Mouse (Mus musculus): Measurements from ENCODE around the gene Ndufb4. TPM values are rescaled to one million over a fixed set of nuclear protein-coding genes. Genes with fewer than 3 reads are reported as not detected.

Gene Ndufb4
- polyA plus RNA-seq, 1 experiment from 2014 or later = 71.7 TPM

DNA sequence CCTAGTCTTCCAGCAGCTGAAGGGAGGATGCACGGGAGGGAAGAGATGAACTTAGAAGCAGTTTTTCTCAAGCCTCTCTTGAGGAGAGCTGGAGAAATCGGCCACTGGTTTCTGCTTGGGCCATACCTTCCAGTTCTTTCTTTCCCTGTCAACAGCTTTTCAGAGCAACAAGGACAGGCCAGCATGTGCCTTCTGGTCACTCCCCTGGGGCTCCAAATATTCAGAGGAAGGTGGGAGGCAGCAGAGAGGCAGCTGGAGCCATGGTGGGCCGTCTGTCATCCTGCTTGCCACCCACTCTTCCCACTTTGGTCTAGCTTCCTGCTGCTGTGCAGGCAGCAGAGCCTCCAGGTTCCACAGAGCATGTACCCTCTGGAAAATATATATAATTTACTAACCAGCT lies 36.6 kb downstream of the Ndufb4 start:
- Histone ChIP-seq H3K36me3 (no peaks in the 10 kb centered on the region), H3K27me3 (replicated peaks) (no peaks in the 10 kb centered on the region), H3K4me1 (replicated peaks) (0 out of 2 replicates have a peak, but pooled peaks cover 4% of the 10 kb centered on the region), H3K9ac (no peak overlapping the region), H3K27ac (no peak overlapping the region), H3K9me3 (no peaks in the 10 kb centered on the region), H3K4me3 (replicated peaks) (no peak overlapping the region), H3K4me2 (replicated peaks) (no peak overlapping the region)
- ATAC-seq = no peak
- 34% methylated on average over 3 of the region's 3 CpGs for WGBS

DNA sequence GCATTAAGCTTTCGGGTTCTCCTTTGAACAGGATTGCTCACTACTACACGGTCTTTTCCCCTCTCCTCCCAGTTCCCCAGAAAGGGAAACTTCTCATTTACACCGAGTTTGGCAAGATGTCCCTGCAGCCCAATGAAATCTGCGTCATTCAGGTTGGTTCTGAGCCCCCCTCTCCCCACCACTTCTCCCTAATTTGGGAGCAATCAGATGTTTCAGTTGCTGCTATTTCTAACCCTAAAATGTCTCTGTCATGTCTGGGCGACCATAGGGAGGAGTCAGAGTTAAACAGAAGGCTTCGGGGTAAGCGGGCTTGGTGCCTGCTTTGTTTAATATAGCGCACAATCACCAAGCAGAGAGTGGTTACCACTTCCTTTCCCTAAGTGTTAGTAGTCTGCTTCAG lies 38.1 kb downstream of the Ndufb4 start:
- Histone ChIP-seq H3K36me3 (no peaks in the 10 kb centered on the region), H3K4me1 (replicated peaks) (0 out of 2 replicates have a peak, but pooled peaks cover 4% of the 10 kb centered on the region), H3K9me3 (no peaks in the 10 kb centered on the region), H3K9ac (no peak overlapping the region), H3K27ac (no peak overlapping the region), H3K27me3 (replicated peaks) (no peaks in the 10 kb centered on the region), H3K4me3 (replicated peaks) (no peak overlapping the region), H3K4me2 (replicated peaks) (no peak overlapping the region)
- WGBS = 68% methylated on average over 8 of the region's 8 CpGs
- ATAC-seq = no peak

DNA sequence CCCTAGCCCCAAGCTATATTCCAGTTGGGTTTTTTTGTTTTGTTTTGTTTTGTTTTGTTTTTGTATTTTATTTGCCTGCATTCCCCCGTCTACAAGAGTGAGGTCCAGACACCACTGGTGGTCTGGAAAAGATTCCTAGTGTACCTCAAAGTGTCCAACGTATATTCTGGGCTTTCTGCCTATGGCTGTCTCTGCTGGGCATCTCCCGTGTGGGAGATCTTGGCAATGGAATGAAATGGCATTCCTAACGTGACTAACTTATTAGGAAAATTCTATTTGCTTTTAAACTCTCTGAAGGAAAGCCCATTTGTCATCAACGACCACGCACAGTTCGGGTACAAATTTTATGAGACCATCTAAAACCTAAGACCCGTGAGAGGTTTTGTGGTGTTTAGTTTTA lies 38.8 kb downstream of the Ndufb4 start:
- no peak for ATAC-seq

DNA sequence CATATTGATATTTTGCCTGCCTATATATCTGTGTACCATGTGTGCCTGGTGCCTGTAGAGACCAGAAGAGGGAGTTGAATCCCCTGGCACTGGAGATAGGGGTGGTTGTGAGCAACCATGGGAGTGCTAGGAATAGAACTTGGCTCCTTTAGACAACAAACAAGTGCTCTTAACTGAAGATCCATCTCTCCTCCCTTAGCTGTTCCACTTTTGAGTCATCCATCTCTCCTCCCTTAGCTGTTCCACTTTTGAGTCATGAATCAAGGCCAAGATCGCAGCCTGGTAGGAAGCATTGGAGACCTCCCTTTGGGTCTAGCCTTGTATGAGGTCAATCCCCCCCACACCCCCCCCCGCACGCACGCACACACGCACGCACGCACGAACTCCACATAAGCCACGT lies 39.7 kb downstream of the Ndufb4 start:
- no peak overlapping the region for H3K4me2 ChIP-seq (replicated peaks)
- no peaks in the 10 kb centered on the region for H3K36me3 ChIP-seq
- WGBS = 90% methylated on average over 9 of the region's 9 CpGs
- ATAC-seq = no peak
- H3K9ac ChIP-seq = no peak overlapping the region
- no peaks in the 10 kb centered on the region for H3K9me3 ChIP-seq
- no peak overlapping the region for H3K4me3 ChIP-seq (replicated peaks)
- H3K27me3 ChIP-seq (replicated peaks) = no peaks in the 10 kb centered on the region
- H3K4me1 ChIP-seq (replicated peaks) = 0 out of 2 replicates have a peak, but pooled peaks cover 4% of the 10 kb centered on the region
- H3K27ac ChIP-seq = no peak overlapping the region

More for the DNA sequence above, 38.8 kb downstream of the Ndufb4 start:
- no peaks in the 10 kb centered on the region for H3K27me3 ChIP-seq (replicated peaks)
- no peak overlapping the region for H3K9ac ChIP-seq
- no peak overlapping the region for H3K27ac ChIP-seq
- no peaks in the 10 kb centered on the region for H3K9me3 ChIP-seq
- H3K4me1 ChIP-seq (replicated peaks) = 0 out of 2 replicates have a peak, but pooled peaks cover 4% of the 10 kb centered on the region
- no peak overlapping the region for H3K4me3 ChIP-seq (replicated peaks)
- WGBS = 57% methylated on average over 8 of the region's 8 CpGs
- no peaks in the 10 kb centered on the region for H3K36me3 ChIP-seq
- H3K4me2 ChIP-seq (replicated peaks) = no peak overlapping the region

DNA sequence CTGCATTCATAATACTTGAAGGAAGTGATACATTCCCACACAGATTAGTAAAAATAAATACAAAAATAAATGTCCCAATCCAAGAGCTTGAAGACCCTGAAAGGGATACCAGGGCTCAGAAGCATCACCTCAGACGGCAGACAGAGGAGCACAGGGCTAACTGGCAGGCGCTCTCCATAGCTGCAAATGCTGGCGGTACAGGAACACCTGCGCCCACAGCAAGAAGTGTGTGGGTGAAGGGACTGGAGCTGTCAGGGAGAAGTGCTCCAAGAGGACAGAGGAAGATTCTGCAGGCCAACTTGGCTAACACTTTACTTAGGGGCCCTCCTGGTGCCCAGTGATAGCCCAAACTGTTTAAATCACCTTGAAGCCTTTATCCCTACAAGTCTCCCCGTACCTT lies 42.2 kb downstream of the Ndufb4 start:
- Histone ChIP-seq H3K4me1 (replicated peaks) (no peaks in the 10 kb centered on the region), H3K9ac (no peak overlapping the region), H3K36me3 (no peaks in the 10 kb centered on the region), H3K27ac (no peak overlapping the region), H3K4me2 (replicated peaks) (no peak overlapping the region), H3K27me3 (replicated peaks) (no peaks in the 10 kb centered on the region), H3K4me3 (replicated peaks) (no peak overlapping the region), H3K9me3 (no peaks in the 10 kb centered on the region)
- 92% methylated on average over 5 of the region's 5 CpGs for WGBS
- ATAC-seq = no peak

DNA sequence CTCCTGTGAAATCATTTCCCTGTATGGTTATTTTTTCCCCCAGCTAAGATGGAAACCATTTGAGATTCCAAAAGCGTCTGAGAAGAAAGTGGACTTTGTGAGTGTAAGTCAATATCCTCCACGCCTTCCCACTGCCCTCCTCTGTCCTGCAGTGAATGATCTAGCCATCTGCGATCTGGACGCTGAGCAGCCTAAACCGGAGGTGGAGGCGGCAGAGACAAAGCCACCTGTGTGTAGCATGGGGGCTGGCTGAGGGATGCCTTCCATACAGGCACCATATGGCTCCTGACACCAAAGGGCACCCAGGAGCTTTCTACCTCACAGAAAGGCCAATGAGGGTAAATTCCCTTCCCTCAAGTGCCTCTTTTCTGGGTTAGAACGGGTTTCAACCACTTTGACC lies 43.2 kb downstream of the Ndufb4 start:
- WGBS = 76% methylated on average over 7 of the region's 7 CpGs
- H3K9ac ChIP-seq = no peak overlapping the region
- no peaks in the 10 kb centered on the region for H3K27me3 ChIP-seq (replicated peaks)
- H3K4me1 ChIP-seq (replicated peaks) = no peaks in the 10 kb centered on the region
- no peak for ATAC-seq
- H3K4me3 ChIP-seq (replicated peaks) = no peak overlapping the region
- no peak overlapping the region for H3K4me2 ChIP-seq (replicated peaks)
- no peaks in the 10 kb centered on the region for H3K9me3 ChIP-seq
- H3K36me3 ChIP-seq = no peaks in the 10 kb centered on the region
- H3K27ac ChIP-seq = no peak overlapping the region

DNA sequence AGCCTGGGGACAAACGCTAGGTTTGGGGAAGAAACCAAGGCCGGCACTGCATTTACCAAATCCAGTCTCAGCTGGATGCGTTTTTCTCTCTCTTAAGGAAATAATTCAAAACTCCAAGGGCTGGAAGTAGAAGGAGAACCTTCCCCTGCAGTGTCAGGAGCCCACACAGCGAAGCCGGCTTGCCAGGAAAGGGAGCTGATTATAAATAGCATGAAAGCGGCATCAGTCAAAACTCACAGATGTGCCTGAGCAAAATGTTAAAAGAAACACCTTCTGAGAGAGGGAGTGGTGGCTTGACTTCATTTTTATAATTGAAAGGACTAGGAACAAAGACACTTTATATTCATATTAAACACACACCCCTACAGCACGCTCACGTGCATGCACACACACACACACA lies 43.9 kb downstream of the Ndufb4 start:
- Histone ChIP-seq H3K36me3 (no peaks in the 10 kb centered on the region), H3K27ac (no peak overlapping the region), H3K9me3 (no peaks in the 10 kb centered on the region), H3K4me2 (replicated peaks) (no peak overlapping the region), H3K27me3 (replicated peaks) (no peaks in the 10 kb centered on the region), H3K4me1 (replicated peaks) (no peaks in the 10 kb centered on the region), H3K4me3 (replicated peaks) (no peak overlapping the region), H3K9ac (no peak overlapping the region)
- WGBS = 74% methylated on average over 8 of the region's 8 CpGs
- no peak for ATAC-seq

DNA sequence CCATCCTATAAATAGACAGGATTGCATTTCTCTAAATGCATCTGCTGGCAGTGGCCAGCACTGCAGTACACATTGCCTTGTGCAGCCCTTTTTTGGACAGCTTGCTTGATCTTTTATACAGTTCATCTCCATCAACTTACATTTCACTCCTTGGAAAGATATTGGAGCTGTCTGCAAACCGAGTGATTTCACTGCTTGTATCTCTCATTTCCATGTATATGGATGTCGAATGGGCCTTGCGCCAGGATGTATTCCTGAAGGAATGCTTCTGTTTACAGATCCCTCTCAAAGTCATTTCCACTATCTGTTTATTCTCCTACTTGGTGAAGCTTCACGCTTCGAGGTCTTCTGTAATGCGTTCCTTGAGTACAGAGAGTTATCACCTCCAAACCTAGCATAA lies 50.0 kb downstream of the Ndufb4 start:
- Histone ChIP-seq H3K9ac (no peak overlapping the region), H3K4me3 (replicated peaks) (no peak overlapping the region), H3K27me3 (replicated peaks) (no peaks in the 10 kb centered on the region), H3K4me1 (replicated peaks) (no peaks in the 10 kb centered on the region), H3K9me3 (no peaks in the 10 kb centered on the region), H3K27ac (no peak overlapping the region), H3K4me2 (replicated peaks) (no peak overlapping the region), H3K36me3 (no peaks in the 10 kb centered on the region)
- WGBS = 49% methylated on average over 6 of the region's 6 CpGs
- no peak for ATAC-seq

DNA sequence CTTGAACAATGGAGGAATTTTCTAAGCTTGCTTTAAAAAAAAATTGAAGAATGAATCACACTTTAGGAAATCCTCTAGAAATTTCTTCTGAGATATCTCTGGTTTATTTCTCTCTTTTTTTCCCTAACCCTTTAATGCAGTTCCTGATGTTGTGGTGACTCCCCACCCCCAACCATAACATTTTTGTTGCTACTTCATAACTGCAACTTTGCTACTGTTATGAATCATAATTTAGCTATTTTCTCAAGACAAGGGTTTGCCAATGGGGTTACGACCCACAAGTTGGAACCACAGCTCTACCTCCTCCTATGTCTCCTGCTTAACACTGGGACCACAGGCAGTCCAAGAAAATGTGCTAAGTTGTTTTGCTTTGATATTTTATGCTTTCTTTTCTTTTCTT lies 50.8 kb downstream of the Ndufb4 start:
- Histone ChIP-seq H3K4me1 (replicated peaks) (no peaks in the 10 kb centered on the region), H3K4me2 (replicated peaks) (no peak overlapping the region), H3K27ac (no peak overlapping the region), H3K36me3 (no peaks in the 10 kb centered on the region), H3K4me3 (replicated peaks) (no peak overlapping the region), H3K27me3 (replicated peaks) (no peaks in the 10 kb centered on the region), H3K9me3 (no peaks in the 10 kb centered on the region), H3K9ac (no peak overlapping the region)
- WGBS = 100% methylated on average over 1 of the region's 1 CpGs
- ATAC-seq = no peak

DNA sequence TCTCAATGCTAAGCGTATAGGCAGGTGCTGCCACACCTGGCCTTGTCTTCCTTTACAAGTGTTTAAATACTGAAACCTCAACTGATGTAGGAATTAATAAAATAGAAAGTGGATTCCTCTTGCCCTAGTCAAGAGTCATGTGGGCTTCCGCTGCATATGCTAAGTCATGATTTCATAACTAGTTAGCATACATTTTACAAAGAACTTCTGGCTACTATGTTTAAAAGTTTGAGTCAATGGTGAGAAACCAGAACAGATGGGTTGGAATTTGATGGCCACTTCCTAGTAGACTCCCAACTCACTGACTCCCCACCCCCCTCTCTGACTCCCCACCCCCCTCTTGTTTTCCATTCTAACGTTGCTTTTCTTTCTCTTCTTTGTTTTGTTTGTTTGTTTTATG lies 54.9 kb downstream of the Ndufb4 start:
- Histone ChIP-seq H3K4me1 (replicated peaks) (no peaks in the 10 kb centered on the region), H3K9me3 (no peaks in the 10 kb centered on the region), H3K27ac (no peak overlapping the region), H3K27me3 (replicated peaks) (no peaks in the 10 kb centered on the region), H3K36me3 (no peaks in the 10 kb centered on the region), H3K4me3 (replicated peaks) (no peak overlapping the region), H3K4me2 (replicated peaks) (no peak overlapping the region), H3K9ac (no peak overlapping the region)
- 76% methylated on average over 3 of the region's 3 CpGs for WGBS
- ATAC-seq = no peak

DNA sequence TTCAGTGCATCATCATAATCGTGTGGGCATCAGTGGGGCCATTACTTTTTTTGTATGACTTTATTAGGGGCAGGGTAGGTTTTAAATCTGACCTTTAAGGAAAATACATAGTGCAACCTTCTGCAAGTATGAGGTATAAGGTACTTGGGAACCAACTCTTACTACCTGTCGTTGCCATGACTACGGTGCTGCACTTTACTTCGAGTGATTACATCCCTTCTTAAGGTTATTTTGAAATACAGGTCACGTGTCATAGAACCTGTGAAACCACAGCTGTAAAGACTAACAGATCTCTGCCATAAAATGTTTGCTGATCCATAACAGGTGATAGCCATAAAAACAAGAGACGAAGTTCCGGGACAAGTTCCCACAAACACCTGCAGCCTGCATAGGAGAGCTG lies 55.8 kb downstream of the Ndufb4 start:
- Histone ChIP-seq H3K36me3 (no peaks in the 10 kb centered on the region), H3K9ac (no peak overlapping the region), H3K9me3 (no peaks in the 10 kb centered on the region), H3K27ac (no peak overlapping the region), H3K4me2 (replicated peaks) (no peak overlapping the region), H3K4me3 (replicated peaks) (no peak overlapping the region), H3K4me1 (replicated peaks) (no peaks in the 10 kb centered on the region), H3K27me3 (replicated peaks) (no peaks in the 10 kb centered on the region)
- WGBS = 68% methylated on average over 7 of the region's 7 CpGs
- ATAC-seq = peak; percentile 87

DNA sequence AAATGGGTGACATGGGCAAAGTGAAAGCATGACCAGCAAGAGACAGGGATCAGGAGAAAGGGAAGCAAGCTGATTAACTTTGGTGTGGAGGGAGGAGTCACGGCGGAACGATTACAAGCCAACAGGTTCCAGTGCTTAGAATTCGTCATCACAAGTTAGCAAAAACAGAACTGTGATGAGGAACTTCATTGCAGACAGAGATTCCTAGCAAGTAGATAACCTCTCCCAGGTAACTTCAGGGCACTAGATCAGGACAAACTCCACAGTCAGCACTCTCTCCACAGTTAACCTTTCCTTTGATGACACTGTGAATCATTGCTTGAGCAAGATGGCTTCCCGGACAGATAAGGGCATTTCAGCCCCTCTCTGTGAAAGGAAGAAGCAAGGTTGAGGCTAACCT lies 56.8 kb downstream of the Ndufb4 start:
- Histone ChIP-seq H3K27ac (no peak overlapping the region), H3K4me1 (replicated peaks) (no peaks in the 10 kb centered on the region), H3K9ac (no peak overlapping the region), H3K4me2 (replicated peaks) (no peak overlapping the region), H3K36me3 (no peaks in the 10 kb centered on the region), H3K27me3 (replicated peaks) (no peaks in the 10 kb centered on the region), H3K4me3 (replicated peaks) (no peak overlapping the region), H3K9me3 (no peaks in the 10 kb centered on the region)
- 65% methylated on average over 5 of the region's 5 CpGs for WGBS
- ATAC-seq = peak; percentile 63; the same call in 1 of the 2 replicates
